Mouse (Mus musculus): ENCODE data around the gene Rel. TPM values are rescaled to one million over a fixed set of nuclear protein-coding genes. Genes with fewer than 3 reads are reported as not detected.

Rel gene
- total RNA-seq, 2 experiments from 2014 or later, result 2.2 TPM

DNA sequence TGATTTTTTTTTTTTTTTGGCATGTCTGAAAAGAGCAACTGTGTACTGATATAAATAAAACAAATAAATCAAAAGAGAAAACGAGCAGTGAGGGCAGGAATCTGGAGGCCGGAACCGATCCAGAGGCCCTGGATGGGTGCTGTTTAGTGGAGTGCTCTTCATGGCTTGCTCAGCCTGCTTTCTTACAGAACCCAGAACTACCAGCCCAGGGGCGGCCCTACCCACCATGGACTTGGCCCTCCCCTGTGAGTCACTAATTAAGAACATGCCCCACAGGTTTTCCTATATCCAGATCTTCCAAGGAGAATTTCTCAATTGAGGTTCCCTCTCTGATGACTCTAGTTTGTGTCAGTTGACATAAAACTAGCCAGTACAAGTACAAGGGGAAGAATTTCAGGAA is 24.7 kb downstream of the Rel start:
- no peak for DNase-seq (ENCODE audit: low spot score in 2 of 2)

DNA sequence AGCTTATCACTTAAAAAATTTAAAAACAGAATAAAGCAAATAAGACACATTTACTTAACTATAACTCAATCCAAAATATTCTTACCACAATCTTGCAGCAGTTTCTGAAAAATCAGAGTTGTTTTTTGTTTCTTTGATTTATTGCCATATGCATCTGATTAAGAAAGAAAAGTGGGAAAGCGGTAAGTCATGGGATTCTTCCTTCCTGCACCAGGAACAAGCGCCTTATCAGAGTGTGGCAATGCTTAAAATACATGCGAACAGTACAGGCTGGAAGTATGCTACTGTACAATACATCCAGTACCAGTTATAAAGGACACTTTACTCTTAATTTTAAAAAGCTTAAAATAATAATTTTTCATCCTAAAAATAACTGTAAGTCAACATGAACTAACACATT is 26.4 kb downstream of the Rel start:
- no peak for DNase-seq (ENCODE audit: low spot score in 2 of 2)

DNA sequence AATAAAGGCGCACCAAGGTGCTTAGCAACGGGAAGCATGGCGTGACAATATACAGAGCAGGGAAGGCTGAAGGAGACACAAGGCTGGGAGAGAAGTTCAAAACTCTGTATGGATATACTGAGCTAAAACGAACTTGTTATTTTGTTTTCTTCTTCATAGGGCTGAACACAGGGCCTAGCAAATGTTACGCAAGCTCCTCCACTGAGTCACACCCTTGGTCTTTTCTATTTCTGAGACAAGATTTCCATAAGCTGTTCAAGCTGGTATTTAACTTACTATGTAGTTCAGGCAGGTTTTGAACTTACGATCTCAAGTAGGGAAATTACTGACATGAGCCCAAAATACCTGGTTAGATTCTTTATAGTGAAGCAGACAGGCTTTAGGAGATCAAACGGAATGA is 29.4 kb downstream of the Rel start:
- DNase-seq (ENCODE audit: low spot score in 2 of 2), result no peak

DNA sequence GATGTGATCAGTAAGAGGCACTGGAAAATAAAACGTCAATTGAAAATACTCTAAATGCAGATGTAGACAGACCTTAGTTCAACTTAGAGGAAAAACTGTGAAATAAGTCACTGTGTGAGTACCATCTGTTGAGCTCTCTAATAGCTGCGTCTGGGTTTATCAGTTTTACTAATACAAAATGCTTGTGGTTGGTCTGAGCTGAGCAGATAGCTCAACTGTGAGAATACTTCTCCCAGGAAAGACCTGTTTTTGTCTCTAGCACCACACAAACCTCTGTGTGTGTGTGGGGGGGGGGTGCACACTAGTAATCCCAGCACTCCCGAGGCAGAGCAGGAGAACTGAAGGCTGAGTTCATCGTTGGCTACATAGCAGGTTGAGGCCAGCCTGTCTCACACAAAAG is 29.9 kb downstream of the Rel start:
- DNase-seq (ENCODE audit: low spot score in 2 of 2), result no peak

DNA sequence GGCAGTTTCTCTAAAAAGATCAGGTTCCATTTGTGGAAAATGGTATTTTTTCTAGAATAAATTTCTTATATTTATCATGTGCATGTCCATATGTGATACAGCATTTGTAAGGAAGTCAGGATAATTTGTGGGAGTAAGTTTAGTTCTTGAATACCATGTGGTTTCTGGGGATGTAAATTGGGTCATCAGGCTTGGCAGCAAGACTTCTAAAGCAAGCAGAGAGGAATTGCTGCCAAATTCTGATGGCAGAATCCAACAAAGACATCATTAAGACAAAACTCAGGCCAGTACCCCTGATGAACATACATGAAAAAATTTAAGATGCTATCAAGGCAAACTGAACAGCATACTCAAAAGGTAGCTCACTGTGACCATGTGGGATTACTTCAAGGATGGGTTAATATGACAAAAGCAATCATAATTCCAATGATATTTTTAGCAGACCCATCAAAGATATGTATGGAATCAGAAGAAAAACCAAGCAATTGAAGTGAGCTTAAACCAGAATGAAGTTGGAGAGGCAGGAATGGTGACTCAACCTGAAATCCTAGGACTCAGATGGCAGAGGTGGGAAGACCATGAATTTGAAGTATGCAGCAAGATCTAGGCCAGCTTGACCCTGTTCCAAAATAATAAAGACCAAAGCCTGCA is 34.8 kb downstream of the Rel start:
- no peak for DNase-seq (ENCODE audit: low spot score in 2 of 2)

DNA sequence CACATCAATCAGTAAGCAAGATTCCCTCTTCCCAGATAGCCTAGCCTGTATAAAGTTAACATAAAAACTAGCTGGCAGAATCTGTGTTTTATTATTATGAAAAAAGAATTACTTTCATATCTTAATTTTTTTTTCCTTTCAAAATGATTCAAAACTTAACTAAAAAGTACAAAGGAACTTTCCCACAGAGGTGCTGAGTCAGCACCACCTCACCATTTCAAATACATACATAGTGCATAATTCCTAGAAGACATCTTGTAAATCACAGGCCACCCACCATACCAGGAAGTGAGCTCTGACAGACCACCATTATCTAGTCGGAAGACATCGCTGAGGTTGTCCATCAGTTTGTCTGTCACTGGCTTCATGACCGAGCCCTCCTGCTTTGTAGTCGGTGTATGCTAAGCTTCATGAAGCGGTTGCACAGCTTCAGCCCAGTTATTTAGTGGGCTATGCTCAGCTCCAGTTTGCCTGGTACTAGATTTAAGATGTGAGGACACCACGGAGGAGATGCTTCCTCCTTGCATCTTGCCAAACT is 36.0 kb downstream of the Rel start:
- DNase-seq (ENCODE audit: low spot score in 2 of 2), result no peak

DNA sequence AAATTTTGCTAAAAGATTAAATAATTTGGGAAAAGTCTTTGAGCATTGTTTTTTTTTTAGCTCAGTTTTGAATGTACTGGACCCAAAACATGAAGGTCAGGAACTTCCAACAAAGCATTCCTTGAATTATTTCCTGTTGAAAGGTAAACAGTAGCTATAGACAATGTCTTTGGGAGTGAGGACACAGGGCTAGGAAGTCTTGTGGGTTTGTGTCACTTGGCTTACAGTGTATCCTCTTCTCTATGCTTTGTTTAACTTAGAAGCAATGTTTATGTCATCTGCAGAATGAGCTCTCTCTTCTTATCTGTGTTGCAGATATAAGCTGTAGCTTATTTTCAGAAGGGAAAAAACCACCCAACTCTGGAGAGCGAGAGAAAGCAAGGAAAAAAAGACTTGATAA is 37.9 kb downstream of the Rel start:
- no peak for DNase-seq (ENCODE audit: low spot score in 2 of 2)

DNA sequence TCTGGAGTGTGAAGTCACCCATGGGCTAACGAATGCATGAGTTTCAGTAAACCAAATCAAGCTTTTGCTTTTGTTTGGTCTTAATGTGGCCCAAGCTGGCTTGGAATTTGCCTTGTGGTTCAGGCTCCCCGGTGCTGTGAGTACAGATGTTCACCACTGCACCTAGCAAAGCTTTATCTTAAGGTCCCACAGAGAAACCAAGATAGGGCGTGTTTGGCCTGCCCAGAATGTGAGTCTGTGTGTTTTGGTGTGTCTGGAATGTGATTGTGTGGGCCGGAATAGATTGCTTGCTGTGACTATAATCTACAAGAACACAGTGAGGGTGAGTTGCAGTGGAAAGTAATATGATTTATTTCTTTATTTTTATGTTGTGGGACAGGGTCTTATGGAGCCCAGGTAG is 40.6 kb downstream of the Rel start:
- DNase-seq (ENCODE audit: low spot score in 2 of 2), result no peak

DNA sequence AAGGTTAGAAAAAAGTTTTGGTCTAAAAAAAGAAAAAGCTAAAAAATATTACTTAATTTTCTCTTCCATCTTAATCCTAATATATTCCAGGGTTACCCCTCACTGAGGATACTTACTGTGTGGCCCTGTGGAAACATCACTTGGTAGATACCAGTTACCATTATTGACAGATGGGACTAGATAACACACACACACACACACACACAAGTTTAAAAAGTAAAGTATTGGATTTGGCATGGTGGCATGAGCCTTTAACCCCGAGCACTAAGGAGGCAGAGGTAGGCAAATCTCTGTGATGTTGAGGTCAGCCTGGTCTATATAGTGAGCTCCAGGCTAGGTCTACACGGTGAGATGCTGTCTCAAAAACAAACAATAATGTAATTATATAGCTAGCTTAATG is 42.6 kb downstream of the Rel start:
- DNase-seq (ENCODE audit: low spot score in 2 of 2), result no peak

DNA sequence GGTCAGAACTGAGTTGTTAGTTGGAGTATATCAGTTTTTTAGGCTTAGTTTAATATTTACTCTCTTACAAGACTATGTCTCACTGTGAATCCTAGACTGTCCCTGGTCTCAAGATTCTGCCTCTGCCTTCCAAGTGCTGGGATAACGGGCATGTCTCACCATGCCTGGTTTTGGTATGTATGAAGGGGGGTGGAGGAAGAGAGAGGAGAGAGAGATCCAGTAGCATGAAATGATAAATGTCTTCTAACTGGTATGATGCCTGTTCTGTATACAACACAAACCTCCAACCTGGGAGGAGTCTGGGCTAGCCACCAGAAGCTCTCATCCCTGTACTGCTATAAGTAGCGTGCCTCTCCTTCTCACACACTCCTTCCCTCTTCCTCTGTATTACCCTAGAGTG is 44.3 kb downstream of the Rel start:
- no peak for DNase-seq (ENCODE audit: low spot score in 2 of 2)

DNA sequence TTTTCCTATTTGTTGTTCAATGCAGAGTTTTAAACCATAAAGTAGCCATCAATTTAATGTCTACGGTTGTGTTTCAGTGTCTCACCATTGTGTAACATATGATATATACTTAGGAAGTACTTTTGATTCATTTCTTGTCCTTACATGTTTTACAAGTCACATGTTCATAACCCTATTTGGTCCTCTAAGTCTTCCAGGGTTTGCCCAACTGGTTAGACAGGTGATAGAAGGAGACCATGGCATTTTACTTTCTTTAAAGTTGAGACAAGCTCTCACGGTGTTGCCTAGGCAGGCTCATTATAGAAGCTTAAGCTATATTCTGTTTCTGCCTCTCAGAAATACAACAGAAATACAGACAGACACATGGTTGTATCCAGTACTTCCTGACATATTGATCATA is 44.9 kb downstream of the Rel start:
- no peak for DNase-seq (ENCODE audit: low spot score in 2 of 2)

DNA sequence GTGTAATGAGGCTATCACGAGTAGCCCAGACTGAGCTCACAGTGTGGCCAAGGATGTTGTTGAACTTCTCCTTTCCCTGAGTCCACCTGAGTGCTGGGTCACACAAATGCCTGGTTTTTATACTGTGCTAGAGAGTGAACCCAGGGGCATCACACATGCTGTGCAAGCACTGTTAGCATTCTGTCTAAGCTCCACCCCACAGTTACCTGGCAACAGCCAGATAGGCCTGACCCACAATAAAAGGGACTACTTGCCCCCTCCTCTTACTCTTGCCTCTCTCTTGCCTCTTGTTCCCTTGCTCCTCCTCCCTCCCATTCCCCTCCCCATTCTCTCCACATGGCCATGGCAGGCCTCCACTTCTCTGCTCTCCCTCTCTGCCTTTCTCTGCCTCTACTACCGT is 48.4 kb downstream of the Rel start:
- DNase-seq (ENCODE audit: low spot score in 2 of 2), result no peak

DNA sequence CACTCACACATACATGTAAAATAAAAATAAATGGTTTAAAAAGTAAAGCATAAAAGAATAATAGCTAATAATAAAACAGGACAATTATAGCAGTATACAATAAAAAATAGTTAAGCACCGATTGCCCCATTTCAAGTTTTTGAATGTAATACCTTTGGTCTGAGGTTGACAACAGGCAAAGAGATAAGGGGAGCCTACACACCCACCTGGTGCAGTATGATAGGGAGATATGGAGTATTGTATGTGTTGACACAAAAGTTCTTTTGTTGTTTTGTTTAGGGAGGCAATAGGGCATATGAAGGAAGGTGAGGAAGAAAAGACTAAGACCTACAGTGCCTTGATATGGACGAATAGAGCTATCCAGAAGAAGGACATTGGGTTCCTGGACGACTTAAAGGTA is 50.9 kb downstream of the Rel start:
- no peak for DNase-seq (ENCODE audit: low spot score in 2 of 2)

DNA sequence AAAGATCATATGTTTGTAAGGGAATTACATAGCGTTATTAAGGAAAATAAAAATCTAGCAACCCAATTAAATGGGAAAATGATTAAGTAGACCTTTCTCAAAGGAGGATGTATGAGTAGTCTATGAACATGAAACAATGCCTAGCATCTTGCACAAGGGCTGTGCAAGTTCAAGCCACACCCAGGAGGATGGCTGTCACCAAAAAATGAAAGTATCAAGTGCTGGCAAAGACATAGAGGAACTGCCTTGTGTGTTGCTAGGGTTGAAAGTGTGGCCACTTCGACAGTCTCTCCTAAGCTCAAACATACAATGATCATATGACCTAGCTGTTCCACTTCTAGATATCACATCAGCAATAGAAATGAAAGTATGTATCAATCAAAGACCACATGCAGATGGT is 51.9 kb downstream of the Rel start:
- DNase-seq (ENCODE audit: low spot score in 2 of 2), result no peak

DNA sequence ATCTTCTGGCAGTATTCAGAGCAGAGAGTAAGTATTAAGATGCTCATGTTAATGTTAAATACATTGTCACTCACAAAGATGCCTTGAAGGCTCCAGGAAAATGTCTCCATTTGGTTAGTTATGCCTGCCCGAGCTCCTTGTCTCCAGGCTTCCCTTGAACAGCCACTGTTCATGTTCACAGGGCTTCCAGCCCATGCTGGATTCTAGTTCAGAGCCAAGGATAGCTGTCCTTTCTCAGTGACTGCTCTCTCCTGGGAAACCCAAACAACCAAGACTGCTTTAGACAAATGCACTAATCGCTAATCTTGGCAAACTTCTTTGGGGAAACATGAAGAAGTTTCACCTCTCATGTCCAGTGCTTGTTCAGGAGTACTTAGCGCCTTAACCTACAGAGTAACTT is 58.5 kb downstream of the Rel start:
- DNase-seq (ENCODE audit: low spot score in 2 of 2), result no peak

DNA sequence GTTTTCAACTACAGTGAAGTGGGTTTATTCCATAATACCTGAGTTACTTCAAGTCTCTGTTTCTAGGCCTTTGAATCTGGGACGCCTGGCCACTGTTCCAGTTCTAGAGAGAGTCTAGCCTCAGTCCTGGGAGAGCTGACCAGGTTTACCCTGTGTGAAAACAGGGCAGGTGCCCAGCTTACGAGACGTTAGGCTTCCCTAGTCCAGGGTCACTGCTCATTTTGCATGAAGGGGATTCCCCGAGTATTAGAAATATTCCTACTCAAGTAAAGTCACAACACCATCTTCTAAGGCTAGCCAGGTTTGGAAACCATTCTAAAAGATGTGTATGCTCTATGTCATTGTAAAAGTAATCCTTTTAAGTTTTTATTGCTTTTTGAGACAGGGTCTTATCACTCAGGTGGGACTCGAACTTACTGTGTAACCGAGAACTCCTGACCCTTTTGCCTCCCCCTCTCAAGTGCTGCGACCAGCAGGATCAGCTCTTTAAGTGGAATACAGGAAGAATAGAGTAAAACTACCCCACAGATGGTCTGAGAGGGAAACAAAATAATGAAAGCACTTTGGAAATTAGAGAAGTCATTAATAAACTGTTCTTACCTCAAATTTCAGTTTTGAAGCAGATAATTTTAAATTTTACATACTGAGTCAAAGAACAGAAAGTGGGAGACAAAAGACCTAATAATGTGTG is 66.0 kb downstream of the Rel start:
- DNase-seq (ENCODE audit: low spot score in 2 of 2), result no peak

DNA sequence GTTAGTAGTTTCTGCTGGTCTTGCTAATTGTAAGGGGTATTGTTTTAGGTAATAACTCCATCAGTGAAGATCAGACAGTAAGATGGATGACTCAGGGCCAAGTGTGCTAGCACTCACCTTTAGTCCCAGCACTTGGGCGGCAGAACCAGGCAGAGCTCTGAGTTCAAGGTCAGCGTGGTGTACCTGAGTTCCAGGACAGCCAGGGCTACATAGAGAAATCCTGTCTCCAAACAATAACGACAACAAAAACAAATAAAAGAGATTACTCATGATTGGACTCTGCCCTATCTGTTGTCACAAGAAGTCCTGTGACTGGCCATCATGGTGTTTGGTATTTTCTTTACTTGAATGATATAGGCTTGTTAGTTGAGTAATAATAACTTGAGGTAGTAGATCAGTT is 68.9 kb downstream of the Rel start:
- DNase-seq (ENCODE audit: low spot score in 2 of 2), result no peak

DNA sequence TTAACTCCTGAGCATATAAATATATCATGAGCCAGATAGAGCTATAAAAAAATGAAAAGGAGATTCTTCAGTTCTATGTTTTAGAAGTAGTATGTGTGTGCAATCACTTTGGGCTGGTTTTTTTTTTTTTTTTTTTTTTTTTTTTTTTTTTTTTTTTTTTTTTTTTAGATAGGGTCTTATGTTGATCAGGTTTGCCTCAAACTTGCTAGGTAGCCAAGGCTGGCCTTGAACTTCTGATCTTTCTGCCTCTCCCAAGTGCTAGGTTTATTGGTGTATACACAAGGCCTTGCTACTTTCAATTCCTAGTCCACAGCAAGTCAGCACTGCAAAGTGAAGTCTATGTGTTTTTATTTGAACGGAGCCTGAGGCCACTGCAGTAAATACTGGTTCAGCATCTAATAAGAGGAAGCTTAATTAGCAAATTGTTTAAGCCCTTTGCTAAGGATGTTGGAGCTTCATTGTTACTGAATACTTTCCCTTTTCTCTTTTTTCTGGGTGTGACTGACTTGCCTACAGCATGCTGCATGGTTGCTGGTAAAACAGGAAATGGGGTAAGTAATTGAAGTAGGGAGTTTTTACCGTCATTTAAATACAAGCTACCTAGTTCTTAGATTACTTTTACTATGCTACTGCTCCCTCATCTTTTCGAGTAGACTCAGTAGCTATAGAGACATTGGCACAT is 71.2 kb downstream of the Rel start:
- no peak for DNase-seq (ENCODE audit: low spot score in 2 of 2)

DNA sequence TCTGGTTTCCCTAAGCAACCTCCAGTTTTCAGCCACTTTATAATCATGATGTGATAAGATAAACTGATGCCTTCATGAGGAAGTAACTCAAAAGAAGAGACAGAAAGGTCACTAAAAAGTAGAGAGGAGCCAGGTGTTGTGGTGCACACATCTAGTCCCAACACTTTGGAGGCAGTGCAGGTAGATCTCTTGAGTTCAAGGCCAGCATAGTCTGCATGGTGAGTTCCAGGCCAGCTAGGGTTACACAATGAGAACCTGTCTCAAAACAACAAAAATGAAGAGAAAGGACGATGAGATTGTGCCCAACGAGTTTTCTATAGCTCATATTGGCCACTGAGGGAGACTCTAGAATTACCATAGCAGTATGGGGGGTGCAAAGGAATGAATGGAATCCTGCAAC is 72.2 kb downstream of the Rel start:
- DNase-seq (ENCODE audit: low spot score in 2 of 2), result no peak

DNA sequence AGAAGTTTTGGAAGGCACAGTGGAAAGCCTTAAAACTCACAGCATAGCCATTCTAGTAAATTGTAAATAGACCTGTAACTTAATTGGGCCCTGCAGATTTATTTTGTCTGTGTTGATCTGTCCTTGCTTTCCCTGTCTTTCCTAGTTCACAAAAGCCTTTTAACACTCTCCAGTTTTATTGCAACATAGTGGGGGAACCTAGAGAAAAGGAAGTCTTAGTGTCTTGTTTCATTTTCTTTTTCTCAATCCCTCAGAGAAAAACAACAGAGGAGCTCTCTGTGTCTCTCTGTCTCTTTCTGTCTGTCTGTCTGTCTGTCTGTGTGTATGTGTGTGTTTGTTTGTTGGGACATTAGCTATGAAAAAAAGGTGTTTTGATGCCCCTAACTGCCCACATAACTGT is 74.9 kb downstream of the Rel start:
- DNase-seq (ENCODE audit: low spot score in 2 of 2), result no peak

DNA sequence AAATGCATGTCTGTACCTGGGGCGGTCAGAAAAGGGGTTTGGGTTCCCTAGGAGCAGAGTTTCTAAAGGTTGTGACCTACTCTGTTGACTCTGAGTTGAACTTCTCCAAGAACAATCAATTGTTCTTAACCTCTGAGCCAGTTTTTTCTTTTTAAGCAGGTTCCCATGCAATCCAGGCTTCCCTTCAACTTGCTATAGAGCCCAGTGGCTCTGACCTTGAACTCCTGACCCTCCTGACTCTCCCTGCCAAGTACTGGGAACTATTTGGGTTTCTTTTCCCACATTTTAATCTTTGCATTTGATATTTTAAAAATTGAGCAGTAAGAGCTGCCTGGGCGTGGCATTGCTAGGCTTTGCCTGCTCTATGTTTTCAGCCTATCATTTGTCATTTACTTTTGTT is 77.5 kb downstream of the Rel start:
- DNase-seq (ENCODE audit: low spot score in 2 of 2), result no peak

DNA sequence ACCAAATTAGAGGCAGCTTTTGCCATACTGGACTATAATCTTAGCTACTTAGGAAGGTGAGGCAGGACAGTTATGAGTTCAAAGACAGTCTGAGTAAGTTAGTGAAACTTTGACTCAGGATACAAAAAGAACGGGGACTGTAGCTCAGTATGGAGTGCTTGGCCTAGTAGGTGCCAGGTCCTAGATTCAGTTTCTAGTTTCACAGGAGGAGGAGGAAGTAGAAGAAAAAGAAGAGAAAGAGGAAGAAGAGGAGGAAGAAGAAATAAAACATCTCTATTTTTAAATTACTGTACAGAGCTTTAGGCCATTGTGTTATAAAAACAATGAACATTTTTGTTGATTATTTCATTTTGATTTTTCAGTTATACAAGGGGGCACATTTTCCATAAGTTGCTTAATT is 82.7 kb downstream of the Rel start:
- no peak for DNase-seq (ENCODE audit: low spot score in 2 of 2)
